Mouse (Mus musculus): Measurements from ENCODE around the gene Mmp8. TPM values are rescaled to one million over a fixed set of nuclear protein-coding genes. Genes with fewer than 3 reads are reported as not detected.

Gene Mmp8
- polyA plus RNA-seq, 1 experiment from 2014 or later = 12.9 TPM

DNA sequence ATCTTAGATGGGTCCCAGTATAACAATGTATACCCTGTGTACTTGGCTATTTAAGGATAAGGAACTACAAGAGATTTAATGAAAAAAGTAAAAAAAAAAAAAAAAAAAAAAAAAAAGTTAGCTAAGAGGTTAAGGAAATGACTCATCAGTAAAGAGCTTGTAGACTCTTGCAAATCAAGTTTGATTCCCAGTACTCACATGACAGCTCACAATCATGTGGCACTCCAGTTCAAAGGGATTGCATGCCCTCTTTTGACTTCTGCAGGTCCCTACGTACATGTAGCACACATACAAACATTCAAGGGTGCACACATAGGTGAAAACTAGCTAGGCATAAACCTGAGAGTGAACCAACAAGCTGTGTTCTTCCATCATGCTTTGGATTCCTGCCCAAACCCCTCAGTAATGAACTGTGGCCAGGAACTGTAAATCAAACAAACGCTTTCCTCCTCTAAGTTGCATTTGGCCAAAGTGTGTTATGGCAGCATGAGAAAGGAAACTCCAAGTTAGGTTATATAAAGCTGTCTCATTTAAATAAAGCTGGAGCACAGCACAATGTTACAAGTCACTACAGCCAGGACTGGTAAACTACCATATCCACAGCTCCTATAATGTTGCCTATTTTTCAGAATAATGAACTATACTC, 14.5 kb downstream of the Mmp8 start:
- peak; percentile 21; the same call in 1 of the 2 replicates for ATAC-seq (ENCODE audit: insufficient read depth, low FRiP score)

DNA sequence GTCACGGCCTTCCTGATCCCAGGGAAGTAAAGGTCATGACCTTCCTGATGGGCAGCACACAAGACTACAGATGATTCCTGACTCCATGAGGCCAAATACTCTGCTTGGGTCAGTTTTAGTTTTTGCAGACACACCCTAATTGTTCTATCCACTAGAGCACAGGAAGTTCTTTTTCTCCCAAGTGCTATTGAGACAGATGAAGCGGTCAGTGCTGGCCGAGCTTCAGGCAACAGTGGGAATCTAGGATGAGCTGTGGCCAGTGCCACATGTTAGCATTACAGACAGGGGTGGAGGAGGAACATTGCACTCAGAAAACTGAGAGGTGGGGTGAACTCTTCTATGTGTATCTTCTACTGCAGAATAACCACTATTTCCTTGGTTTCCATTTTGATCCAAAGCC, 17.3 kb downstream of the Mmp8 start:
- Histone ChIP-seq H3K36me3 (ENCODE audit: control insufficient read depth, insufficient read depth, low read length) (no peaks in the 10 kb centered on the region), H3K4me3 (replicated peaks; ENCODE audit: low read length) (no peak overlapping the region), H3K4me2 (ENCODE audit: low read depth, low read length) (no peak overlapping the region), H3K4me1 (ENCODE audit: control insufficient read depth, insufficient read depth, low read length) (no peaks in the 10 kb centered on the region; the same call in 1 of the 2 replicates), H3K9me3 (replicated peaks; ENCODE audit: control insufficient read depth, low read length) (no peaks in the 10 kb centered on the region), H3K27me3 (ENCODE audit: control insufficient read depth, insufficient read depth, low read length) (no peaks in the 10 kb centered on the region), H3K27ac (ENCODE audit: low read length) (no peak overlapping the region), H3K9ac (ENCODE audit: low read length) (no peak overlapping the region)
- ATAC-seq (ENCODE audit: insufficient read depth, low FRiP score) = no peak
- WGBS = 72% methylated on average over 3 of the region's 3 CpGs

More for the DNA sequence above, 14.5 kb downstream of the Mmp8 start:
- Histone ChIP-seq H3K27ac (ENCODE audit: low read length) (no peak overlapping the region), H3K9ac (ENCODE audit: low read length) (no peak overlapping the region), H3K36me3 (ENCODE audit: control insufficient read depth, insufficient read depth, low read length) (no peaks in the 10 kb centered on the region), H3K4me1 (ENCODE audit: control insufficient read depth, insufficient read depth, low read length) (no peaks in the 10 kb centered on the region; the same call in 1 of the 2 replicates), H3K9me3 (replicated peaks; ENCODE audit: control insufficient read depth, low read length) (no peaks in the 10 kb centered on the region), H3K27me3 (ENCODE audit: control insufficient read depth, insufficient read depth, low read length) (no peaks in the 10 kb centered on the region), H3K4me3 (replicated peaks; ENCODE audit: low read length) (no peak overlapping the region), H3K4me2 (ENCODE audit: low read depth, low read length) (no peak overlapping the region)
- WGBS = 53% methylated on average over 2 of the region's 2 CpGs

DNA sequence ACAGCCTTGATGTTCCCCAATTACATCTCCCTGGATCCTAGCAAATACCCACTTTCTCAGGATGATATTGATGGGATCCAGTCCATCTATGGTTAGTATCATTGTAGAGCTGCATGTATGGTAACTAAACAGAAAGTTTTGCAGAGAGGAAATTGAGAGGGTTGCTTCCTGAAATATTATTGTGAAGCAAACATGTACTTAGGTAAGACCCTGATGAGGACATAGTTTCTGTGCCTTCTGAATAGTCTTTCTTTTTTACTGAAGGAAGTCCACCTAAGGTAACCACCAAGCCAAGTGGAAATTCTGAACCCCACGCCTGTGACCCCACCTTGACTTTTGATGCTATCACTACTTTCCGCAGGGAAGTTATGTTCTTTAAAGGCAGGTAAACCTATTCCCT, 19.1 kb downstream of the Mmp8 start:
- no peaks in the 10 kb centered on the region for H3K9me3 ChIP-seq (replicated peaks; ENCODE audit: control insufficient read depth, low read length)
- 90% methylated on average over 2 of the region's 2 CpGs for WGBS
- no peak for ATAC-seq (ENCODE audit: insufficient read depth, low FRiP score)
- H3K4me2 ChIP-seq (ENCODE audit: low read depth, low read length) = no peak overlapping the region
- no peak overlapping the region for H3K27ac ChIP-seq (ENCODE audit: low read length)
- no peaks in the 10 kb centered on the region; the same call in 1 of the 2 replicates for H3K4me1 ChIP-seq (ENCODE audit: control insufficient read depth, insufficient read depth, low read length)
- H3K4me3 ChIP-seq (replicated peaks; ENCODE audit: low read length) = no peak overlapping the region
- no peak overlapping the region for H3K9ac ChIP-seq (ENCODE audit: low read length)
- no peaks in the 10 kb centered on the region for H3K36me3 ChIP-seq (ENCODE audit: control insufficient read depth, insufficient read depth, low read length)
- H3K27me3 ChIP-seq (ENCODE audit: control insufficient read depth, insufficient read depth, low read length) = no peaks in the 10 kb centered on the region

DNA sequence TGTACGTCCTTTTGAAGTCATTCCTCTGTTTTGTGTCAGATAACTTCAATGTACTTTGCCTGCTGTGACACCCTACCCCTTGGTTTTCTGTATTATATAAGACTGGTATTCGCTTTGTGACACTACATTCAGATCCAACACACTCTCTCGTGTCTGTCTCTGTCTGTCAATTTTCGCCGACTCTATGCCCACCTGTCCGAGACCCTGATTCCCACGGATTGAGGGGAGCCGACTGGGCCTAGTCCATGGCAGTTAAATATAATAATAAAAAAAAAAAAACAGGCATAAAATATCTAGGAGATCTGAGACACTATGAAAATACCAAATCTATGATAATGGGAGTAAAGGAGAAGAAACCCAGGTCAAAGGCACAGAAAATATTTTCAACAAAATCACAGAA, 31.8 kb downstream of the Mmp8 start:
- Histone ChIP-seq H3K27me3 (ENCODE audit: control insufficient read depth, insufficient read depth, low read length) (no peaks in the 10 kb centered on the region), H3K4me1 (ENCODE audit: control insufficient read depth, insufficient read depth, low read length) (peaks cover 3% of the 10 kb centered on the region; the same call in 1 of the 2 replicates), H3K9ac (ENCODE audit: low read length) (no peak overlapping the region), H3K36me3 (ENCODE audit: control insufficient read depth, insufficient read depth, low read length) (no peaks in the 10 kb centered on the region), H3K9me3 (replicated peaks; ENCODE audit: control insufficient read depth, low read length) (no peaks in the 10 kb centered on the region), H3K27ac (ENCODE audit: low read length) (no peak overlapping the region), H3K4me2 (ENCODE audit: low read depth, low read length) (no peak overlapping the region), H3K4me3 (replicated peaks; ENCODE audit: low read length) (no peak overlapping the region)
- ATAC-seq (ENCODE audit: insufficient read depth, low FRiP score) = no peak
- WGBS = 70% methylated on average over 8 of the region's 8 CpGs

DNA sequence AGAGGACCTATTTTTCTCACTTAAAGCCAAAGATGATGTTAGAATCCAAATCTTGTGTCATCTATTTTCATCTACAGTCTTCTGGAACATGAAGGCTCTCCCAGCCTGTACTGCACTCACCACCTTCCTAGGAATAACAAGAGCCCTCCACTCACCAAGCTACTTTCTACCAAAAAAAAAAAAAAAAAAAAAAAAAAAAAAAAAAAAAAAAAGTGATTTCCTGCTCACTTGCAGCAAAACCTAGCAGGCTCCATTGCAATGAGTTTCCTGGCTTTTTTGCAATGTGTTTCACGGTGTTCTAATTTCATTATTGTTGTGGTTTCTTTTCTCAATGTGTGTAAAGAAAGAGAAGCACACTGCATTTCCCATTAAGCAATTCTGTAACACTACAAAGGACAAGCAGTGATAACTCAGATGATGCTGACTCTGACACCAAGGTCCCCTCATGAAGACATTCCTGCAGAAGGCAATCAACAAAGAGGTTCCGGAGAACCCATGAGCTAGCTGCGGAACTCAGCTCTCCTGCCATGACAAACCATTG, 35.1 kb downstream of the Mmp8 start:
- no peak for ATAC-seq (ENCODE audit: insufficient read depth, low FRiP score)
- no peaks in the 10 kb centered on the region for H3K36me3 ChIP-seq (ENCODE audit: control insufficient read depth, insufficient read depth, low read length)
- no peak overlapping the region for H3K9ac ChIP-seq (ENCODE audit: low read length)
- H3K27me3 ChIP-seq (ENCODE audit: control insufficient read depth, insufficient read depth, low read length) = no peaks in the 10 kb centered on the region
- H3K4me2 ChIP-seq (ENCODE audit: low read depth, low read length) = no peak overlapping the region
- 86% methylated on average over 3 of the region's 3 CpGs for WGBS
- H3K4me1 ChIP-seq (ENCODE audit: control insufficient read depth, insufficient read depth, low read length) = peaks cover 3% of the 10 kb centered on the region; the same call in 1 of the 2 replicates
- H3K27ac ChIP-seq (ENCODE audit: low read length) = no peak overlapping the region
- no peak overlapping the region for H3K4me3 ChIP-seq (replicated peaks; ENCODE audit: low read length)
- H3K9me3 ChIP-seq (replicated peaks; ENCODE audit: control insufficient read depth, low read length) = no peaks in the 10 kb centered on the region

DNA sequence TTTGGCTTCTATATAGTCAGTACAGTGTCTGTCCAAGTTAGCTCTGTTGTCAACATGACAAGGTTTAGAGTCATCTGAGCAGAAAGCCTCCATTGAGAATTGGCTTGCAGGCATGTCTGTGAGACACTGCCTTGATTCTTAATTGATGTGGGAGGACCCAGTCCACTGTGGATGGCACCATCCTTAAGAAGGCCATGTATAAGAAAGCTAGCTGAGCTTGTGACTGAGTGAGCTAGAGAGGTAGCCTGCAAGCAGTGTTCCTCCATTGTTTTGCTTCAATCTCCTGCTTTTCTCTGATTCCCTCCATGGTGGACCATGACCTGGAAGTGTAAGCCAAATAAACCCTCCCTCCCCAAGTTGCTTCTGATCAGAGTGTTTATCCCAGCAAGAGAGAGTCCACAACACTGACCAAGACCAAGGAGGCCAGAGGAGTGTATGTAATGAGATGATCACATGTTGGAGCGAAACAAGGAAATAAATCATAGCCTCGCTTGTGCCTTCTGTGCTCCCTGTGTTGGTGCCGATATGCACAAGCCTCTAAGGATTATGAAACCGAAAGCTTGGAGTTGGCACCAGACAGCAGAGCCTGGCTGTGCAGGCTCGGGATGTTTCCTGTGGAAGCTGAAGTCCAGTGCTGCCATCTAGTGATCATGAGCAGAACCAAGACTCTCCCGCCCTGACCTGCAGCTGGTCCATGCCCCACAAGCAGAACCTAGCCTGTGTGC, 36.7 kb downstream of the Mmp8 start:
- 7% methylated on average over 6 of the region's 6 CpGs for WGBS
- H3K9me3 ChIP-seq (replicated peaks; ENCODE audit: control insufficient read depth, low read length) = no peaks in the 10 kb centered on the region
- peak overlapping the region; percentile 68 for H3K9ac ChIP-seq (ENCODE audit: low read length)

DNA sequence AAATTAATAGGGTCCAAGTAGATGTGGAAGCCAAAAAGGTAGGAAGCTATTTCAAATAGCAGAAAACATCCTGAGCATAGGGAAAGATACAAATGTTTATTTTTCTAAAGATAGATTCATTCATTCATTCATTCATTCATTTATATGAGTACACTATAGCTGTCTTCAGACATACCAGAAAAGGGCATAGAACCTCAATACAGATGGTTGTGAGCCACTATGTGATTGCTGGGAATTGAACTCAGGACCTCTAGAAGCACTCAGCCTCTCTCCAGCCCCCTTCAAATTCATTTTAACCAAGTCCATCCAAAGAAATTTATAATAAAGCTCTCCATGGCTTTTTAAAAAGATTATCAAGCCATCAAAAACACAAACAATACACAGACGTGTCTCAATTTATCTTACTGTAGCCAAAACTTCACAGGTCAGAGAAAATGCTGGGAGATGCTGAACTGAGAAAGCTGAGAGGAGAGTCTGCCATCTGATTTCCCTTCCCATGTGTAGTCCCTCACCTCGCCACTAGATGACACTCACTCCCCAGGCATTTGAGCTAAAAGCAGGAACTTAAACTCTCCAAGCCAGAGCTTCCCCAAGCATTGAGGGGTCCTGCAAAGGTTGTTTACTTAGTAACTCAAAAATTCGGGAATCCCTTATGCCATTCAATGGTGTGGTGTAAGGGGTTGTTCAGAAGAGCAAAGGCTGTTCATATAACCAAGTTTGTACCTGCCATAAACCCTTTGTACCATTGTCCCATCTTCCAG, 44.9 kb downstream of the Mmp8 start:
- H3K4me1 ChIP-seq (ENCODE audit: control insufficient read depth, insufficient read depth, low read length) = no peaks in the 10 kb centered on the region
- H3K27ac ChIP-seq (ENCODE audit: low read length) = no peak overlapping the region
- no peaks in the 10 kb centered on the region for H3K27me3 ChIP-seq (ENCODE audit: control insufficient read depth, insufficient read depth, low read length)
- no peaks in the 10 kb centered on the region for H3K9me3 ChIP-seq (replicated peaks; ENCODE audit: control insufficient read depth, low read length)
- no peak overlapping the region for H3K4me3 ChIP-seq (replicated peaks; ENCODE audit: low read length)
- H3K9ac ChIP-seq (ENCODE audit: low read length) = no peak overlapping the region
- no peak for ATAC-seq (ENCODE audit: insufficient read depth, low FRiP score)
- WGBS = 1% methylated on average over 3 of the region's 3 CpGs
- H3K4me2 ChIP-seq (ENCODE audit: low read depth, low read length) = no peak overlapping the region
- no peaks in the 10 kb centered on the region for H3K36me3 ChIP-seq (ENCODE audit: control insufficient read depth, insufficient read depth, low read length)

More for the DNA sequence above, 36.7 kb downstream of the Mmp8 start:
- Histone ChIP-seq H3K36me3 (ENCODE audit: control insufficient read depth, insufficient read depth, low read length) (no peaks in the 10 kb centered on the region), H3K4me2 (ENCODE audit: low read depth, low read length) (peak overlapping the region; percentile 67), H3K4me1 (ENCODE audit: control insufficient read depth, insufficient read depth, low read length) (peaks cover 3% of the 10 kb centered on the region; the same call in 1 of the 2 replicates), H3K27me3 (ENCODE audit: control insufficient read depth, insufficient read depth, low read length) (no peaks in the 10 kb centered on the region), H3K4me3 (replicated peaks; ENCODE audit: low read length) (peak overlapping the region; percentile 49), H3K27ac (ENCODE audit: low read length) (peak overlapping the region; percentile 46; the same call in 1 of the 2 replicates)
- peak; percentile 98 for ATAC-seq (ENCODE audit: insufficient read depth, low FRiP score)

DNA sequence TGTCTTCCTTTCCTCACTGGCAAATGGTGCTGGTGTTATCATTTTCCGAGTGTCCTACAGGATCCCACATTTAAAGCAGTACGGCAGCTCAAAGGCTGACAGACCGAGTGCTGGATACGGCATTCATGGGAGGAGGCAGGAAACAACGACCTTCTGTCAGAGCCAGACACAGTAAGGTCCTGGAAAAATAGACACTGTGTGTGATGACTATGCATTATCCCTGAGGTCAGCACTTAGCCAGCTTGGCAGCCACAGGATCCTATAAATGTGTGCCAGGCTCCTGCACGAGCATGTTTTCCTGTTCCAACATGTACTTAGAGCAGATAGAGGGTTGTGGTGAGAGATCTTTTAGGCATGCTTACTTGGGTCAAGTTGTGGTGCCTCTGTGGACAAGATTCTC, 45.7 kb downstream of the Mmp8 start:
- Histone ChIP-seq H3K27ac (ENCODE audit: low read length) (no peak overlapping the region), H3K4me2 (ENCODE audit: low read depth, low read length) (no peak overlapping the region), H3K9me3 (replicated peaks; ENCODE audit: control insufficient read depth, low read length) (no peaks in the 10 kb centered on the region), H3K4me1 (ENCODE audit: control insufficient read depth, insufficient read depth, low read length) (no peaks in the 10 kb centered on the region), H3K36me3 (ENCODE audit: control insufficient read depth, insufficient read depth, low read length) (no peaks in the 10 kb centered on the region), H3K4me3 (replicated peaks; ENCODE audit: low read length) (no peak overlapping the region), H3K27me3 (ENCODE audit: control insufficient read depth, insufficient read depth, low read length) (no peaks in the 10 kb centered on the region), H3K9ac (ENCODE audit: low read length) (no peak overlapping the region)
- ATAC-seq (ENCODE audit: insufficient read depth, low FRiP score) = no peak
- WGBS = 60% methylated on average over 6 of the region's 6 CpGs

Data from stomach, embryonic 16.5 days (tissue).